Mouse (Mus musculus) kidney, postnatal 0 days (tissue): Measurements from ENCODE around the gene Gm43552. TPM values are rescaled to one million over a fixed set of nuclear protein-coding genes. Genes with fewer than 3 reads are reported as not detected.

Experiments
- ATAC-seq: fragments of 200-750 bp; cut with Nextera tagmentation; replicated peaks from 2 replicates; pipeline ENCODE4 v1.8.0; 2017; ENCODE audit warnings: low read depth, moderate number of reproducible peaks, moderate TSS enrichment, moderate library complexity; ENCODE audit not compliant: low FRiP score
- DNase-seq: peaks from one replicate; pipeline ENCODE4 v3.0.0-alpha.2; 2016; ENCODE audit warnings: low spot score
- H3K27ac ChIP-seq: fragments of 300-500 bp; sonication (generic); 2 replicates; pipeline ENCODE4 v1.5.1; 2014; ENCODE audit warnings: mild to moderate bottlenecking
- H3K27me3 ChIP-seq: fragments of 300-500 bp; sonication (generic); 2 replicates; pipeline ENCODE4 v1.6.1; 2014; ENCODE audit warnings: low read length, mixed read lengths; ENCODE audit not compliant: insufficient read depth
- H3K36me3 ChIP-seq: fragments of 300-500 bp; sonication (generic); 2 replicates; pipeline ENCODE4 v1.6.1; 2014; ENCODE audit warnings: low read length, mixed read lengths; ENCODE audit not compliant: insufficient read depth
- H3K4me1 ChIP-seq: fragments of 300-500 bp; sonication (generic); replicated peaks from 2 replicates; pipeline ENCODE4 v1.6.1; 2014; ENCODE audit warnings: antibody characterized with exemption, low read length, mixed read lengths; ENCODE audit not compliant: insufficient read depth
- H3K4me2 ChIP-seq: fragments of 300-500 bp; sonication (generic); 2 replicates; pipeline ENCODE4 v1.6.1; 2014; ENCODE audit warnings: mild to moderate bottlenecking, low read length, moderate library complexity, mixed read lengths
- H3K4me3 ChIP-seq: fragments of 300-500 bp; sonication (generic); replicated peaks from 2 replicates; pipeline ENCODE4 v1.5.1; 2014; ENCODE audit warnings: low read depth, low read length
- H3K9ac ChIP-seq: fragments of 300-500 bp; sonication (generic); 2 replicates; pipeline ENCODE4 v1.6.1; 2014; ENCODE audit warnings: low read depth, low read length
- H3K9me3 ChIP-seq: fragments of 300-500 bp; sonication (generic); replicated peaks from 2 replicates; pipeline ENCODE4 v1.6.1; 2016; ENCODE audit warnings: low read length, inconsistent platforms, mixed read lengths
- CTCF ChIP-seq: IDR thresholded peaks from 2 replicates; pipeline ENCODE4 v1.5.1; 2016; ENCODE audit warnings: antibody characterized with exemption, low read depth, mild to moderate bottlenecking, moderate library complexity
- WGBS: fragments of 180-500 bp; shearing (Covaris S2); extraction: QIAGEN DNeasy Blood & Tissue Kit; methylation state at CpG from one replicate; pipeline ENCODE4 v1.1.7; 2014; 5-methylcytosine and 5-hydroxymethylcytosine counted together
- polyA plus RNA-seq: library from polyadenylated mRNA; unstranded; fragments of >200 nt; fragmentation: Nextera tagmentation; extraction: Ambion mirVana; gene quantifications from 2 replicates; pipeline ENCODE4 v1.2.1, GENCODE M21; 2015

Gm43552 gene
- polyA plus RNA-seq, 1 experiment from 2014 or later, result 0.96 TPM

DNA sequence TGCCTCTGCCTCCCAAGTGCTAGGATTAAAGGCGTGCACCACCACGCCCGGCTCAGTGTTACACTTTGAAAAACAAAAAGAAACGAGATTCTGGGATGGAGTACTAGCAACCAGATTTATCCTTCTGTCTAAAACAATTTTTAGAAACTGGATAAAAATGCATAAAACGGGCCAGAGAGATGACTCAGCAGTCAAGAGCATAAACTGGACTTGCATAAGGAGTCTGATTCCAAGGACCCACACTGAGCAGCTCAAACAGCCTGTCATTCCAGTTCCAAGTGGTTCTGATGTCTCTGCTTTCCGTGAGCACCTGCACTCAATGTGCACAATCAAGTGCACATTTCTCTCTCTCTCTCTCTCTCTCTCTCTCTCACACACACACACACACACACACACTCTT is 22.9 kb downstream of the Gm43552 start:
- Histone ChIP-seq H3K27me3 (no peaks in the 10 kb centered on the region), H3K36me3 (peaks cover 14% of the 10 kb centered on the region), H3K9ac (no peak overlapping the region), H3K4me3 (no peak overlapping the region), H3K4me1 (no peaks in the 10 kb centered on the region), H3K4me2 (no peak overlapping the region), H3K9me3 (no peaks in the 10 kb centered on the region), H3K27ac (no peak overlapping the region)
- 89% methylated on average over 6 of the region's 6 CpGs for WGBS
- TF ChIP-seq CTCF, result no peak
- ATAC-seq (no peak), DNase-seq (no peak)

DNA sequence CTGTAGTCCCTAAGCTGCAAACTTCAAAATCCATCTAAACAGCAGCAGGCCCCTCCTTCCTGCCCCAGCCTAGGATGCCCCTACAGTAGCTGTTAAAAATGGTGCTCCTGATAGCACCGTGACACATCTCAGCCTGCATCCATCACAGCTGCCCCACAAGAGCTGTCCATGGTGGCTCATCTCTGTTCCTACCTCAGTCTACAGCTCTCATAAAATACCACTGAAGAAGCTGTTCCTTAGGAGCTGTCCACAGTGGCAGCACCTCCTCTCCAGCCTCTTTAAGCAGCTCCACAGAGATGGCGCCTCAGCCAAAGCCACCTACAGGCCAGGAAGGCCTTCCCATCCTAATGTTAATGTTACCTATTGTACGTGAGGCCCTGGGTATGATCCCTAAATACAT is 25.7 kb downstream of the Gm43552 start:
- Histone ChIP-seq H3K4me1 (no peaks in the 10 kb centered on the region), H3K4me3 (no peak overlapping the region), H3K9ac (no peak overlapping the region), H3K4me2 (no peak overlapping the region), H3K27me3 (no peaks in the 10 kb centered on the region), H3K9me3 (no peaks in the 10 kb centered on the region), H3K27ac (no peak overlapping the region), H3K36me3 (peaks cover 14% of the 10 kb centered on the region)
- DNase-seq (no peak), ATAC-seq (no peak)
- 63% methylated on average over 3 of the region's 3 CpGs for WGBS
- TF ChIP-seq CTCF, result no peak

DNA sequence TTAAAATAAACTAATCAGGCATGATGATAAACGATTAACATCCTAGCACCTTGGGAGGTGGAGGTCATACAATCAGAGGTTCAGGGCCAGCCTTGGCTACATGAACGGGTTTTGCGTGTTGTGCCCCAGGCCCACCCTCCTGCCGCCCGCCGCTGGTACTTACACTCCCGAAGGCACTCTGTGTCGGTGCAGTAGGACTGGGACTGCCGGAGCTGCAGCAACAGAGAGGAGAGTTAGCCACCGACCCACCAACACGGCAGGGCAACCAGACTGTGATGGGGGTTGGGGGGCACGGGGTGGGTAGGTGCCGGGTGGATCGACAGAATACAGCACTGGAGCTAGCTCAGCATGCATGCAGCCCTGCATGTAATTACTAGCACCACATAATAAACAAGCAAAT is 32.3 kb downstream of the Gm43552 start:
- Histone ChIP-seq H3K4me2 (no peak overlapping the region), H3K27ac (no peak overlapping the region), H3K9ac (no peak overlapping the region), H3K36me3 (0 out of 2 replicates have a peak, but pooled peaks cover 4% of the 10 kb centered on the region), H3K9me3 (no peaks in the 10 kb centered on the region), H3K4me3 (no peak overlapping the region), H3K27me3 (no peaks in the 10 kb centered on the region), H3K4me1 (no peaks in the 10 kb centered on the region)
- no peak for TF ChIP-seq CTCF
- DNase-seq, result no peak
- WGBS, result 88% methylated on average over 14 of the region's 14 CpGs
- no peak for ATAC-seq

DNA sequence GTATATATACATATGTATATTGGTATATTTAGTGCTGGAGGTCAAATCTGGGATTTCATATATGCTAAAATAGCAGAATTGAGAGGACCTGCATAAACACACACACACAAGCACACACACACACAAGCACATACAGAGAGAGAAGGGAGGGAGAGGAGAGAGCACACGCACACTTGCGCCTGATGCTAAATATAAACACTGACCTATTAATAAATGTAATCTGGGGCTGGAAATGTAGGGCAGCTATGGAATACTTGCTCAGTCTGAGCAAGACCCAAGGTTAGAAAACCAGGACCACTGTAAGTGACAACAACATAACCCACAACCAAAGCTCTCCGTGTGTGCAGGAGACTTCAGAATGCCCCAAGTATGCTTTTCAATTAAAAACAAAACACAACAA is 33.2 kb downstream of the Gm43552 start:
- no peak for TF ChIP-seq CTCF
- 83% methylated on average over 3 of the region's 3 CpGs for WGBS
- H3K9ac ChIP-seq, result no peak overlapping the region
- H3K36me3 ChIP-seq, result 0 out of 2 replicates have a peak, but pooled peaks cover 4% of the 10 kb centered on the region
- H3K27ac ChIP-seq, result no peak overlapping the region
- H3K27me3 ChIP-seq, result no peaks in the 10 kb centered on the region
- H3K4me3 ChIP-seq, result no peak overlapping the region
- no peaks in the 10 kb centered on the region for H3K4me1 ChIP-seq
- no peak overlapping the region for H3K4me2 ChIP-seq
- ATAC-seq (no peak), DNase-seq (no peak)
- no peaks in the 10 kb centered on the region for H3K9me3 ChIP-seq

DNA sequence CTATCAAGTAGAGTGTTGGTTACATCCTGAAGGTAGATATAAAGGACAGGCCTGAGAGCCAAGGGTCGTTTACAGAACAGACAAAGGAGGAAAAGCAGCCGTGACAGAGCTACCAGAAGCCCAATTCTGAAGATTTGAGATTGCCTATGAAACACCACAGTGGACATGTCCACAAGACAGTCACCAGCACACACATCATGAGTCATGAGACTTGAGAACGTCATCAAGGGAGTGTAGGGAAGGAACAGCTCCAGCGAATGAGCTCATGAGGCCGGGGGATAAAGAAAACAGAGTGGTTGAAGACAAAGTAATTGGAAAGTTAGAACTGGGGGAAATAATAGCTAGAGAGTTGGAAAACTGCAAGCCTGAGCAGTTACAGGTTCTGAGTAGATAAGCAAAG is 34.8 kb downstream of the Gm43552 start:
- Histone ChIP-seq H3K4me2 (no peak overlapping the region), H3K4me1 (no peaks in the 10 kb centered on the region), H3K4me3 (no peak overlapping the region), H3K9me3 (no peaks in the 10 kb centered on the region), H3K9ac (no peak overlapping the region), H3K27me3 (no peaks in the 10 kb centered on the region), H3K36me3 (0 out of 2 replicates have a peak, but pooled peaks cover 4% of the 10 kb centered on the region), H3K27ac (peak overlapping the region; percentile 54)
- DNase-seq (no peak), ATAC-seq (no peak)
- no peak for TF ChIP-seq CTCF
- WGBS, result 52% methylated on average over 5 of the region's 5 CpGs

DNA sequence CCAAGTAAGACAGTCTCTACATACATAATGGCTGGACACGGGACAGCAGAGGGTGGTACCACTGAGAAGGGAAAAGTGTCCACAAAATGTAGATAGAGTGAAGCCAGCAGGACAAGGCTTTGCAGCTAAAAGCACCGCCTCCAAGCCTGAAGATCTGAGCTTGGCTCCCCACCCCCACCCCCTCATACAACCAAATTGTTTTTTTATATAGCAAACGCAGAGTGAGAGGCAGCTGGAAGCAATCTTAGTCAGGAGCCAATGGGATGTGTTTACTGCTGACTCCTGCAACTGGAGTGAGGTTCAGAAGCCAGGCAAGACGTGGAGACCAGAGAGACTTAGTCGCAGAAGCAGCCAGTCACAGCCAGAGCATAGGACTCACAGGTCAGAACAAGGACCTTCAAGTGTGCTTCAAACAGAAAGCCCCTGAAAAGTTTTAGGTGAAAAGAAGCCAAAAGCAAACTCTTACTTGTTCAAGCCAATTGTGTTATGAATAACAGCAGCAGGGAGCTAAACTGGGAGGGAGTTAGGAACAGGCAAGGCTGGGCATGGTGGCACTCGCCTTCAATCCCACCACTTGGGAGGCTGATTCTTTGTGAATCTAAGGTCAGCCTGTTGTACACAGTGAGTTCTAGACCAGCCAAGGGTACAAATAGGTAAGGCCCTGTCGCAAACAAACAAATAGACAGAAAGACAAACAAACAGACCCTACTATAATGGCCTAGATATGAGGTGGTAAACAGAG is 35.4 kb downstream of the Gm43552 start:
- ATAC-seq (peak; percentile 57; the same call in 1 of the 2 replicates), DNase-seq (peak; percentile 89)
- no peak for TF ChIP-seq CTCF
- Histone ChIP-seq H3K9me3 (no peaks in the 10 kb centered on the region), H3K36me3 (0 out of 2 replicates have a peak, but pooled peaks cover 4% of the 10 kb centered on the region), H3K4me1 (no peaks in the 10 kb centered on the region), H3K4me3 (no peak overlapping the region), H3K4me2 (no peak overlapping the region), H3K9ac (no peak overlapping the region), H3K27ac (peak overlapping the region; percentile 70), H3K27me3 (no peaks in the 10 kb centered on the region)
- 48% methylated on average over 7 of the region's 7 CpGs for WGBS

DNA sequence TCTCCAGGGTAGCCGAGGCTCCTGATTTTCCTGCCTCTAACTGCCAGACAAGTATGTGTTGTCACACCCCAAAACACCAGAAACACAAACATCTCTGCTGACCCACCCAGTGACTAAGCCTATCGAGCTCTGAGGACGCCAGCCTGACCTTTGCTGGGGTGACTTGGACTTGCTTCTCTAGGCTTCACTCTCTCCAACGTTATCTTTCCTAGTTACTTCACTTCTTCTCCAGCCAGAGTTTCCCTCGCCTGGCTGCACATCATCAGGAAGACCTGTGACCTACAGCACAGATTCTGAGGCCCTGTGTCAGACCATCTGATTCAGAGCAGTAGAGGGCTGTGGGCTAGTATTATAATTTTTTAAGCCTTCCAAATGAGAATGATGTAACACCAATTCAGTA is 37.9 kb downstream of the Gm43552 start:
- Histone ChIP-seq H3K4me1 (no peaks in the 10 kb centered on the region), H3K9ac (no peak overlapping the region), H3K4me3 (no peak overlapping the region), H3K9me3 (no peaks in the 10 kb centered on the region), H3K4me2 (no peak overlapping the region), H3K36me3 (0 out of 2 replicates have a peak, but pooled peaks cover 7% of the 10 kb centered on the region), H3K27me3 (no peaks in the 10 kb centered on the region), H3K27ac (no peak overlapping the region)
- 49% methylated on average over 5 of the region's 5 CpGs for WGBS
- DNase-seq, result no peak
- no peak for TF ChIP-seq CTCF
- no peak for ATAC-seq
